Mouse (Mus musculus) embryo, embryonic 11.5 days (tissue): ENCODE results near the gene Acsm2.
"Not testable (repeated sequence)": the region's sequence is repeated elsewhere in the genome, so short reads cannot be mapped to it uniquely, and the experiment has no call there.

ENCODE experiments used
- DNase-seq: peaks from one replicate; pipeline ENCODE4 v3.0.0-alpha.2; 2012; ENCODE audit warnings: low read depth, low spot score

Acsm2 gene

DNA sequence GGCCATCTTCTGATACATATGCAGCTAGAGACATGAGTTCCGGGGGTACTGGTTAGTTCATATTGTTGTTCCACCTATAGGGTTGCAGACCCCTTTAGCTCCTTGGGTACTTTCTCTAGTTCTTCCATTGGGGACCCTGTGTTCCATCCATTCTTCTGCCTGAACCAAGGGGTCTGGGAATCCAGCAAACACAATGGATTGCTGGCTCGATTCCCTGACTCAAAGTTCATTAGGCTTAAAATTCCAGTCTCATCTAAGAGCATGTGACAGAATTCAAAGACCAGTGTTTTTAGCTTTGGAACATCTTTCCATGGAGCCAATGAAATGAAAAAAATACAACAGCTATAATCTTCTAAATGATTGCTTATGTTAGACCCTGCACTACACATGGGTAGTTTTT, 8.3 kb downstream of the Acsm2 start:
- DNase-seq, result not testable (repeated sequence)

DNA sequence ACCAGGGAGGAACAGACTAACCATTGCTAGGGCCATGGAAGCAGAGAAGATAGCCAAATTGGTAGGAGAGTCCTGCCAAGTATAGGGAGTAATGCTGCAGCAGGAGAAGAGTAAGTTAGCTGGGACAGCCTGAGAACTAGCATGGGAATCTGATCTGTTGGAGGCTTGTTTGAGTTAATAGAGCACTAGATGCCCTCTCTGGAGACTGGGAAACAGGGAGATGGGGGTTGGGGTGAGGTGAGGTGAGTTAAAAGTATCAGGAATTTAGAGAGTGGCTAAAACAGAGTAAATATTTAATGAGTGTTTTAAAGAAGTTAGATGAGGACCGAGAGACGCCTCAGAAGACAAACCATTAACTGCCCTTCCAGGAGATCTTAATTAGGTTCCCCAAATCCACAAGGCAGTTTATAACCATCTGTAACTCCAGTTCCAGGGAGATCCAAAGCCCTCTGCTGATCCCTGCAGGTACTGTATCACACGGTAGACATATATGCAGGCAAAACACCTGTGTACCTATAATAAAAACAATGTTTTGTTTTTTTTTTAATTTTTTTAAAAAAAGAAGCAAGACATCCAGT, 40.5 kb downstream of the Acsm2 start:
- DNase-seq, result no peak

DNA sequence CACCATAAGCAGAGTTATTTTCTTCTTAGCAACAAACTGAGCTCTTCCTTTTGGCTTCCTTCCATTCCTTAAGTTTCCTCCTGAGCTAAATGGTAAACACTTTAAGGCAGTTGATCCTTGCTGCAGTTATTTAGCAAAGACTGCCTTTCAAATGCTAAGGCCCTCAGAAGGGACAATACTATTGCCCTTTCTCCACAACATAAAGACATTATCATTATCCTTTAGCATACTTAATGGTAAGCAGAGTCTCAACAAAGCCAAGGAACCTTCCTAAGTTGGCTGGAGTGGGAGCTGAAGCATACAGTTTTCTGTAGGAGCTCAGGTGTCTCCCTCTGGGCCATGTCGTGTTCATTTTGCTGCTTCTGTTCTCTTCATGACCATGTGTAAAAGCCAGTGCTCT, 41.2 kb downstream of the Acsm2 start:
- no peak for DNase-seq

DNA sequence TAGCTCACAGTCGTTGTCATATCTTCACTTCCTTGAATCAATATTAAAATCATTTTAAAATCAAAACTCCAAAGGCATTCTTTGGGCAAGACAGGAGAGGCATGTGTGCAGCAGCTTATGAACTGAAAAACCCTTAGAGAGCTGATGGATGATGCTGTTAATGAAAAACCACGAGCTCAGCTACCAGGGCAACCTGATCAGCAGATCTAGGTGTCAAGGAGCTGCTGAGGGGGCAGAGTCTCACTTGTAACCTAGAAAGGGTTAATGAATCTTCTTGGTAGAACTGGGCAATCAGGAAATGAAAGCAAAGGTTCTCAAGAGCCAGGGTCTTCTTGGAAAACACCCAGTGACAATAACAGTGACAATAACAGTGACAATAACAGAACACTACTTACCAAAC, 42.4 kb downstream of the Acsm2 start:
- no peak for DNase-seq

DNA sequence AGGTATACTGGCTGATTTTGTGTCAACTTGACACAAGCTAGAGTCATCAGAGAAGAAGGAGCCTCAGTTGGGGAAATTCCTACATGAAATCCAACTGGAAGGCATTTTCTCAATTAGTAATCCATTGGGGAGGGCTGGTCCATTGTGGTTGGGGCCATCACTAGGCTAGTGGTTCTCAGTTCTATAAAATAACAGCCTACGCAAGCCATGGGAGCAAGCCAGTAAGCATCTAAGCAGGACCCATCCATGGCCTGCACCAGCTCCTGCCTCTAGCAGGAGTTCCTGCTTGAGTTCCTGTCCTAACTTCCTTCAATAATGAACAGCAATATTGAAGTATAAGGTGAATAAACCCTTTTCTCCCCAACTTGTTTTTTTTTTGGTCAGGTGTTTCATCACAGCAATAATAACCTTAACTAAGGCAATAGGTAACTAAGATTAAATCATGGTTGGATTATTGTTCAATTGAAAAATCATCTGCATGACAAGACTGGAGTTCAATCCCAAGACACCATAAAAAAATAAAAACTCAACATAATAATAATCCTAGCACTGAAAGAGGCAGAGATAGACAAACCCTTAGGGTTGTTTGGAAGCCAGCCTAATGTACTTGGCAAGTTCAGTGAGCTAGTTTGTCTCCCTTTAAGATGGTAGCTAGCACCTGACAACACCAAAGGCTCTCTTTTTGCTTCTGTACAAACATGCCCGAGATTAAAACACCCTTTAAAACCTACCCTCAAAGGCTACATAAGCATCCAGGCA, 47.2 kb downstream of the Acsm2 start:
- DNase-seq, result no peak

DNA sequence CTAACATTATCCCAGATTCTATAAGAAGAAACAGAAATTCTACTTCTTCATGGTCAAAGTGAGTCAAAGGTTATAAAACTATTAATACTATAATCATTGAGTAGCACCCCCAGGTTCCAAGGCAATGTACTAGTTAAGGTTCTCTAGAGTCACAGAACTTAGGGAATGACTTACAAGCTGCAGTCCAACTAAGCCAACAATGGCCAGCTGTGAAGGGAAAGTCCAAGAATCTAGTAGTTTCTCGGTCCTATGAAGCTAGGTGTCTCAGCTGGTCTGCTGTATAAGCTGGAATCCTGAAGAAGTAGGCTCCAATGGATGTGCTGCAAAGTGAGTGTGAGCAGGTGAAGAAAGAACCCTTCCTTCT, 47.8 kb downstream of the Acsm2 start:
- DNase-seq, result no peak

DNA sequence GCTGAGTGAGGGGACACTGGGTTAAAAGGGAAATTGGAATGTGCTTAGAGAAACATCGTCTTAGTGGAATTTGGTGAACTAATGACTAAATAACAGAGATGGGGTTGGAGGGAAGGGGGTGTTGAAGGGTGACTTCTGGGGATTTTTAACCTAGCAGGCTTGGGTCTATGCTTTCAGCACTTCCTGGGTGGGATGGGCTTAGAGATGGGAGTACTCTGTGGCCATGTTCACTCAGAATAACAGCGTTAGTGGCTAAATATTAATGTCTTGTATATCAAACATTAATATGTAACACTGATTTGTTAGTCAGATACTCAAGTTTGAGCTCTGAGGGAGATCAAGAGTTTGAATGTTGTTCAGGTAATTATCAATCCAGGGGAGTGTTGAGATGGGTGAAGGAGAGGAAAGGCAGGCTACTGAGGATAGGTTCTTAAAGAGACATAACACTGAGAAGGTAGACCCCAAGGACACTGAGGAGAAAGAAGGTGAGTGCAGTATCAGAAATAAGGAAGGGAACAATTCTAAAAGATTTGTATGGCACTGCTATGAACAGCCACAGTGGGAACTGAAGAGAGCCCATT, 50.9 kb downstream of the Acsm2 start:
- no peak for DNase-seq

DNA sequence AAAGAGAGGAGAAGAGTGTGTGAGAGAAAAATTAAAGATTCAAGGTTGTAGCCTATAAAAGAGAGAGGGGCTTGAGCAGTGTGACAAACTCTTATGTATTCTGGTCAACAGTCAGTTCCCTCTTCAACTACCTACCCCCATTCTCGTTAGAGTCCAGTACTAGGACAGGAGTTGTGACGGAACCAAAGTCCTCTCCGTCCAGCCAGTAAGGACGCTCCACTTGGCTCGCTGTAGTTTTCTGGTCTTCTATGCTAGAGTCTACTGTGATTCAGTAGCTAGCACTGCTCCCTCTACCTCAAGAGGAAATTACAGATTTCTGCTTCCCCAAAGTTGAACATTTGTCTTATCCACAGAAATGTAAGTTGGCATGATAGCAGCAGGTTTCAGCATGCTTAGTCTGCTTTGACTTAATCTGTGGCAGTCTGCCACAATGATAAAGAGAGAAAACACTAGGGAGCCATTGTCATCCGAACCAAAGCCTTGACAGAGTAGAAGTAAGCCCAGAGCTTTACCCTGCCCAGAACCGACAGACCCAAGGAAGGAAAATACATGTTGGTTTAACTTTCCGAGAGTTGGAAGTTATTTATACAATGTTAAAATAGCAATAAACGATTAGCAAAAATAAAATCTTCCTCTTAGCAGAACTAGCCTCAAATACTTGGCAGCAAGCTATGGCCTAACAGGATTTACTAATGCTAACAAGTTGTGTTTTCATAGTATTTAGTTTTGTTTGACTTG, 52.0 kb downstream of the Acsm2 start:
- DNase-seq, result no peak

DNA sequence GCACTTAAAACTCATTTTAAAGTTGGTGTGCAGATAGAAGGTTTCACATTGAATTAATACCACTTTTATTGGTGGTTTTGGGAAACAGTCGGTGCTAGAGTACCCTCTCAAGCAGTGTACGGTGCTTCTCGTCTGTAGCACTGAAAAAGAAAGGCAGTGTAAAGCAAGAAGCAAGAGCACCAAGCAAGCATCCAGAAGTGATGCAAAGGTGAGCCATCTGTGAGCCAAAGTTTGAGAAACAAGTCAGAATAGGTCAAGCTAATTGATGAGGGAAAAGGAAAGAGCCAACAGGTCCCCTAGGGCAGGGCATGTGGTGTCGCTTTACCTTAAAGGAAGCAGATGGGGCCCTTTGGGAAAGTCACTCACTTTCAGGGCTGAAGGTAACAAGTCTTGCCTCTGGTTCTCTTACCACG, 52.5 kb downstream of the Acsm2 start, which contains the start of gene Acsm1:
Gene Acsm1 (plus strand): TSS at position 363 of the 413 bp plus-strand sequence.
- no peak for DNase-seq

DNA sequence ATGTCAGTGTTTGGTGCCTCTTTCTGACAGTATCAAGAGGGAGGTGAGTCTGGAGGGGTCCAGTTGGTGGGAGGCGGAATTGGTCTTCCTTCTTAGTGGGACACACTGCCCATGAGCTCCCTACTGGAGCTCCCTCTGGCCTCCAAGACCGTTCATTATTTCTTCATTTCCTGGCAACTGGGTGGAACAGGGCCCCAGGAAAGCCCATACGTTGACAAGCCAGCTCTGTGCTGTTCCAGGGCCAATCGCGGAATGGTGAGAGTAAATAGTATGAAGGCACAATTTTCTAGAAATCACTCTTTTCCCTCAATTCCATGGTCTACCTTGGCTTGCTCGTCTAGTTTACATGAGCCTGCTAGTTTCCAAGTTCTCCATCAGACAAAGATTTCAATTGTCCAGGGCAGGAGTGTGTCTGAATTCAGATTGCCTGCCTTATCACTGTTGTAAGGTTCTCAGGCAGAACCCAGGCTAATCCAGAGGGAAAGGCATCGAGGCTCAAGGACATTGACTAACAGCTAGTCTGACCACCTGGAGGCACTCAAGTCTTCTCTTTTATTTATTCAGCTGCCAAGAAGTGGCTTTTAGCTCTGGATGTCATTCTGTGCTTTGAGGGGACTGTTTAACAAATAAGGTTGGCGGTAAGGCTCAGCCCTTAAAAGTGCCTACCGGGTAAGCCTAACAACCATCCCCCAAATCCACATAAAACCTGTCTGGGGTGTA, 53.8 kb downstream of the Acsm2 start:
- no peak for DNase-seq

DNA sequence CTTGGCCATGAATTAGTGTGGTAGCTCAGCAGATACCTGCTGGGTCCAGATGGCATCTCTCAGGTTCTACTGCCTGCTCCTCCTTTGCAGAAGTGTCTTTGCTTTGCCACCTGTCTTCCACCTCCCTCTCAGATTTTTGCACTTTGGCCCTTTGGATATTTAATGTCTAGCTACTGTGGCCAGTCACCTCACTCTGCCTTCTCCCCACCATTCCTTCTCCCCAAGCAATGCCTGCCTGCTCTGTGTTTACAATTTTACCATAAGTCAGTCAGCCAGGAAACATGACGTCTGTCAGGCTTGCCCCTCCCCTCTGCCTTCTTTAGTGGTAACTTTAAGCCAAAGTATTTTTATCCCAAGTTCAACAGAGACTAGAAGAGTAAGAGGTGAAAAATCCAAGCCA, 62.4 kb downstream of the Acsm2 start:
- DNase-seq, result no peak

DNA sequence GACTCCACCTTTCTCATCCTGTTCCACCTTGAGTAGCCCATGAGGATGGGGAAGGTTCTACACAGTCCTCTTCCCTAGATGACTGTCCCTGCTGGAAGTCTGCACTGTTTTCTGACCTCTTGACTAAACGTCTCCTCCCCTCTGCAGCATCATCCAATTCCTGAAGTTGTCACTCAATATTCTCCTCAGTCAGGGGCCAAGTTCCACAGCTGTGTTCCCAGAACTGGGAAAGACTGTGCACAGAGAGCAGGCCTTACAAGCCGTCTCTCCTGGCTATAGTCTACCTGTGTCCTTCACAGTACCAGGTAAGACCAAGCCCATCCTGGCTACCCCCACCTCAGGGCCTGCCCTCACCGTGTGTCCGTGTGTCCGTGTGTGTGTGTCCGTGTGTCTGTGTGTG, 63.5 kb downstream of the Acsm2 start:
- DNase-seq, result no peak

DNA sequence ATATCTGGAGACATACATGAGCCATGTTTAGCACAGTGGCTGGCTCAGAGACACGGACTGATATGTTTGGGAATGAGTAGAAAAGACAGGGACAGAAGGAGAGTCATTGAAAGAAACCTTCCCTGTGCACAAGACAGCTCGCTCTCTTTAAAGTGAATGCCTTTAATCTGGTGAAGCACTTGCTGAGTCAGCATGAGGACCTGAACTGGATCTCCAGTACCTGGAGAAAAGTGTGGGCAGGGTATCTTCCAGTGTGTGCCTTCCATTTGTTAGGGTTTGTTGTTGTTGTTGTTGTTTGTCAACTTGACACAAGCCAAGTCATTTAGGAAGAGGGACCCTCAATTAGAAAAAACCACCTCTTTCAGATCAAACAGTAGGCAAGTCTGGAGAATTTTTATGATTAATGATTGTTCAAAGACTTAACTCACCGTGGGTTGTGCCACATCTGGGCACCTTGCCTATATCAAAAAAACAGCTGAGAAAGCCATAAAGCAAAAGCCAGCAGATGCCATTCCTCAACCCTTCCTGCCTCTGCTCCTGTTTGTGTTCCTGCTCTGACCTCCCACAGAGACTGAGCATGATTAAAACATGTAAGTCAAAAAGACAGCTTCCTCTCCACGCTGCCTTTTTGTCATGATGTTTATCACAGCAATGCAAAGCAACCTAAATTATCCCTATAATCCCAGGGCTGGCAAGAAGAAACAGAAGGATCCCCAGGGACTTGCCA, 64.2 kb downstream of the Acsm2 start:
- no peak for DNase-seq

DNA sequence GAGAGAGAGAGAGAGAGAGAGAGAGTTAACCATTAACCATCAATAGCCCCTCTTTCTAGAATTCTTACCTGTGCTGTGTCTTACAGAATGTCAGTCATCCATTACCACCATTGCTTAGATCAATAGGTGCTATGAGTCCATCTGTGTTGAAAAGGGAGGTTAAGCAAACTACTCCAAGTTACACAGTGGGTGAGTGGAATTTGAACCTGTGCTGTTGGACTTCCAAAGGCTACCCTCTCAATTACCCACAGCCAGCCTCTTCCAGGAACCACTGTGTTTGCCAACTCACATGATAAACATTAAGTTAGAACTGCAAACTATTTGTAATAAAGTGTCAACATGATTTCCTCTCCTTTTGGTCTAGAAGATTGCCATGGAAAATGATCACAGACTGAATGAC, 66.0 kb downstream of the Acsm2 start:
- no peak for DNase-seq

DNA sequence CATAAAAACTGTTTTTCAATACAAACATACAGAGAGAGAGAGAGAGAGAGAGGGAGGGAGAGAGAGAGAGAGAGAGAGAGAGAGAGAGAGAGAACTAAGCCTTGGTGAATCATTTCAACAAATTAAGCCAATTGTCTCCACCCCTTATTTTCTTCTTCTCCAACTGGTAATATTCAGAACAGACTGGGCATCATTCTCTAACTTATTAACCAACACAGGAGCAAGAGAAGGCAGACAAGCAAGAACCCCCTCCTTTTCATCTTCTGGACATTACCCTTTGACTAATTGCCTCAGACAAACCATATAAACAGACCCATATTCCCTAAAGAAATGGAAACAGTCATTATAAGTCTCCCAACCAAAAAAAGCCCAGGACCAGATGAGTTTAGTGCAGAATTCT, 84.6 kb downstream of the Acsm2 start:
- DNase-seq, result no peak

DNA sequence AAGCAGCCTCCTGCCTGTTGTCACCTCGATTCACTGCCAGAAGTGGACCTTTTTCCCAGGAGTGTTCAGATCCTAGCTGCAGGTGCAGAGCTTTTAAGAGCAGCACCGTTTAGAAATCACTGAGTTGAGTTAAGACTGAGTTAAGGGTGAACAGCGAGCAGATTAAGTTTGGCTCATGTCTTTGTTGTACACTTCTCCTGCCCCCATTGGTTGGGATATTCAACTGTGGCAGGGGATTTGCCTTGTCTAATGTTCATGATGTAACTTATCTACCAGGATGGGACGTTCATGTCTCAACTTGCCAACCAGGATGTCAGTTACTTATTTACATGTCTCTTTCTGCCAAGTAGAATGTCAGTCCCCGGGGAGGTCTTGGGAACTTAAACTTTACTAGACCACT, 88.2 kb downstream of the Acsm2 start:
- no peak for DNase-seq
